9 mouse cellular contexts compared by ENCODE assay signal in the genomic region with DNA sequence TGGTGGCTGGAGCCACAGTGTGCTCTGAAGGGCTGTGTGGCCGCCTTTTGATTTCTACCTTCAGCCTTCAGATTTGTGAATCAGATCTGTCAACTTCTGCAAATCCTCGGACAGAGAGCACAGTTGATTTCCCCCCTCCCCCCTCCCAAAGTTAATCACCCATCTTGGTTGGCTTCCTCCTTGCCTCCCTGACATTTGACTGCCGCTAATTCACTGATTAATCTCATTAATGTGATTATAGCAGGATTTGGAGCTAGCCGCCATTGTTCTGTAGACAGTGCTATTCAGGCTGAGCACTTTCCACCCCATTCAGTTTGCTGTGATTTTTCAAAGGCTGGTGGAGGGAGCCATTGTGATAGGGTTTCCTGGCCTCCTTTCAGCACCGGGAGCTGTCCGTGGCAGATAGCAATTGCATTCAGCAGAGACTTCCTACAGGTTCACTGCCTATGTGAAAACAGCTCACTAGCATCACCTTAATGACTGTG. TPM values are rescaled to one million over a fixed set of nuclear protein-coding genes. Genes with fewer than 3 reads are reported as not detected.
DNase-seq lines count a peak whose midpoint lies in the region; ATAC-seq and TF ChIP-seq lines count a peak whose summit lies in the region.
"Had no signal": no experiment of that assay in that cellular context is flagged by ENCODE, and none has a peak within 500 bp of the region (broad histone marks: within the 10 kb centered on the region; RNA-seq: fewer than 3 reads in every experiment).

No protein-coding gene starts in this region.

- intact Hi-C loops in heart, postnatal 10 days (cut with DNase I): no loop called here

- no peaks in the 10 kb centered on the region for H3K79me2 ChIP-seq in MEL (ENCODE audit: control insufficient read depth, insufficient read depth, low read length, poor library complexity)

- TF ChIP-seq CTCF in MEL (IDR thresholded peaks at IDR 0.05 in 2 of 3, conservative IDR thresholded peaks at IDR 0.05 in 1 of 3; ENCODE audit: control insufficient read depth in 1 of 3, insufficient read depth in 1 of 3, low read depth in 2 of 3, low read length in 3 of 3, poor library complexity in 1 of 3, severe bottlenecking in 1 of 3): no peak
- TF ChIP-seq CTCF in cortical plate, adult 2 months (IDR thresholded peaks at IDR 0.05; ENCODE audit: extremely low read depth, insufficient read depth, low read length): no peak
- no peak for TF ChIP-seq CTCF in olfactory bulb, adult 2 months (IDR thresholded peaks at IDR 0.05; ENCODE audit: insufficient read depth, low read depth, low read length)

- TF ChIP-seq RAD21 in MEL (IDR thresholded peaks at IDR 0.05; ENCODE audit: low read depth, low read length): no peak

- H3K36me3 ChIP-seq in heart, embryonic 11.5 days (ENCODE audit: control insufficient read depth, insufficient read depth, low read length): no peaks in the 10 kb centered on the region
- no peaks in the 10 kb centered on the region for H3K36me3 ChIP-seq in MEL (ENCODE audit: control insufficient read depth in 1 of 2, insufficient read depth in 2 of 2, low read length in 2 of 2)
- no peaks in the 10 kb centered on the region for H3K36me3 ChIP-seq in hindbrain, embryonic 15.5 days
- H3K36me3 ChIP-seq in intestine, embryonic 15.5 days: no peaks in the 10 kb centered on the region

- no peak for TF ChIP-seq EP300 in MEL (IDR thresholded peaks at IDR 0.05; ENCODE audit: low read depth in 1 of 2, low read length in 2 of 2)

- H3K27ac ChIP-seq in heart, embryonic 11.5 days (ENCODE audit: low read depth, low read length): no peak overlapping the region
- H3K27ac ChIP-seq in MEL (ENCODE audit: control insufficient read depth, low read depth, low read length): no peak overlapping the region
- H3K27ac ChIP-seq in cortical plate, adult 2 months (ENCODE audit: insufficient read depth, low read length): peak overlapping the region; percentile 89
- H3K27ac ChIP-seq in hindbrain, embryonic 15.5 days (replicated peaks): peak overlapping the region; percentile 95
- peak overlapping the region; percentile 99 for H3K27ac ChIP-seq in olfactory bulb, adult 2 months (ENCODE audit: insufficient read depth, low read depth, low read length)
- no peak overlapping the region for H3K27ac ChIP-seq in intestine, embryonic 15.5 days
- H3K27ac ChIP-seq: liver, embryonic 14.5 days had no signal

- no peak overlapping the region for H3K9ac ChIP-seq in heart, embryonic 11.5 days (ENCODE audit: low read depth, low read length)
- H3K9ac ChIP-seq in MEL (ENCODE audit: control insufficient read depth, low read depth, low read length, poor library complexity, severe bottlenecking): no peak overlapping the region
- peak overlapping the region; percentile 64 for H3K9ac ChIP-seq in hindbrain, embryonic 15.5 days
- no peak overlapping the region for H3K9ac ChIP-seq in intestine, embryonic 15.5 days
- H3K9ac ChIP-seq: liver, embryonic 14.5 days had no signal

- no peak for TF ChIP-seq POLR2A in MEL (IDR thresholded peaks at IDR 0.05; ENCODE audit: control insufficient read depth in 1 of 2, insufficient read depth in 1 of 2, low read depth in 1 of 2, low read length in 2 of 2, poor library complexity in 1 of 2)
- TF ChIP-seq POLR2A in cortical plate, adult 2 months (IDR thresholded peaks at IDR 0.05; ENCODE audit: extremely low read depth, insufficient read depth, low read length): no peak
- no peak for TF ChIP-seq POLR2A in olfactory bulb, adult 2 months (IDR thresholded peaks at IDR 0.05; ENCODE audit: insufficient read depth, low read depth, low read length)

- no peak for ATAC-seq in heart, embryonic 11.5 days (replicated peaks; ENCODE audit: insufficient number of reproducible peaks, low FRiP score, low TSS enrichment)
- ATAC-seq in hindbrain, embryonic 15.5 days (ENCODE audit: low FRiP score, low read depth): no peak
- no peak for ATAC-seq in intestine, embryonic 15.5 days
- ATAC-seq in megakaryocyte-erythroid progenitor cell, adult 5-6 weeks (replicated peaks; ENCODE audit: low FRiP score, low TSS enrichment, poor library complexity, severe bottlenecking): no peak

- H3K4me2 ChIP-seq in heart, embryonic 11.5 days: no peak overlapping the region
- H3K4me2 ChIP-seq in hindbrain, embryonic 15.5 days: peak overlapping the region; percentile 57
- H3K4me2 ChIP-seq in intestine, embryonic 15.5 days (replicated peaks): no peak overlapping the region

- peak; percentile 45 to 64 for DNase-seq in heart, postnatal 10 days
- peak; percentile 11 for DNase-seq in MEL (ENCODE audit: low read depth, low spot score)

- no peaks in the 10 kb centered on the region for H3K4me1 ChIP-seq in heart, embryonic 11.5 days (ENCODE audit: control insufficient read depth, insufficient read depth, low read length)
- no peaks in the 10 kb centered on the region for H3K4me1 ChIP-seq in MEL (ENCODE audit: control insufficient read depth in 1 of 2, insufficient read depth in 2 of 2, low read length in 2 of 2)
- 0 out of 2 replicates have a peak, but pooled peaks cover 1% of the 10 kb centered on the region for H3K4me1 ChIP-seq in cortical plate, adult 2 months (ENCODE audit: control insufficient read depth, insufficient read depth, low read length)
- peaks cover 34% of the 10 kb centered on the region for H3K4me1 ChIP-seq in hindbrain, embryonic 15.5 days (replicated peaks)
- peaks cover 15% of the 10 kb centered on the region for H3K4me1 ChIP-seq in olfactory bulb, adult 2 months (ENCODE audit: control insufficient read depth, insufficient read depth, low read length)
- no peaks in the 10 kb centered on the region for H3K4me1 ChIP-seq in intestine, embryonic 15.5 days (replicated peaks)

- 9% methylated on average over 6 of the region's 6 CpGs for WGBS in heart, embryonic 11.5 days (ENCODE audit: insufficient replicate concordance)
- 2% methylated on average over 6 of the region's 6 CpGs for WGBS in hindbrain, embryonic 15.5 days
- 2% methylated on average over 6 of the region's 6 CpGs for whole genome bisulfite sequencing in olfactory bulb, adult 2 months
- 12% methylated on average over 6 of the region's 6 CpGs for WGBS in intestine, embryonic 15.5 days

- H3K27me3 ChIP-seq in heart, embryonic 11.5 days (ENCODE audit: control insufficient read depth, insufficient read depth, low read length): peaks cover 35% of the 10 kb centered on the region
- no peaks in the 10 kb centered on the region for H3K27me3 ChIP-seq in MEL (ENCODE audit: control insufficient read depth in 1 of 2, insufficient read depth in 2 of 2, low read length in 2 of 2)
- no peaks in the 10 kb centered on the region for H3K27me3 ChIP-seq in hindbrain, embryonic 15.5 days
- H3K27me3 ChIP-seq in intestine, embryonic 15.5 days (replicated peaks): peaks cover 38% of the 10 kb centered on the region

- no peak overlapping the region for H3K4me3 ChIP-seq in heart, embryonic 11.5 days (ENCODE audit: low read depth, low read length)
- no peak overlapping the region for H3K4me3 ChIP-seq in MEL (ENCODE audit: control insufficient read depth in 1 of 2, insufficient read depth in 1 of 2, low read depth in 2 of 2, low read length in 2 of 2)
- peak overlapping the region; percentile 88 for H3K4me3 ChIP-seq in cortical plate, adult 2 months (ENCODE audit: insufficient read depth, low read length)
- peak overlapping the region; percentile 41 for H3K4me3 ChIP-seq in hindbrain, embryonic 15.5 days
- peak overlapping the region; percentile 48 for H3K4me3 ChIP-seq in olfactory bulb, adult 2 months (ENCODE audit: insufficient read depth, low read depth, low read length)
- no peak overlapping the region for H3K4me3 ChIP-seq in intestine, embryonic 15.5 days (replicated peaks)

- no peaks in the 10 kb centered on the region for H3K9me3 ChIP-seq in heart, embryonic 11.5 days (replicated peaks; ENCODE audit: control insufficient read depth, low read length)
- no peaks in the 10 kb centered on the region for H3K9me3 ChIP-seq in MEL (replicated peaks; ENCODE audit: insufficient read depth, low read length)
- no peaks in the 10 kb centered on the region for H3K9me3 ChIP-seq in hindbrain, embryonic 15.5 days
- H3K9me3 ChIP-seq in intestine, embryonic 15.5 days: no peaks in the 10 kb centered on the region

TF ChIP-seq in MEL, 35 proteins besides CTCF, POLR2A, EP300 and RAD21:
- TF ChIP-seq TAL1 (IDR thresholded peaks at IDR 0.05; ENCODE audit: low read length): no peak
- no peak for TF ChIP-seq MYB (IDR thresholded peaks at IDR 0.05; ENCODE audit: low read depth, low read length)
- no peak for TF ChIP-seq GABPA (IDR thresholded peaks at IDR 0.05; ENCODE audit: low read depth, low read length)
- no peak for TF ChIP-seq SMC3 (IDR thresholded peaks at IDR 0.05; ENCODE audit: low read depth, low read length)
- no peak for TF ChIP-seq SIN3A (IDR thresholded peaks at IDR 0.05; ENCODE audit: low read length)
- no peak for TF ChIP-seq TBP (IDR thresholded peaks at IDR 0.05; ENCODE audit: low read depth, low read length)

RNA-seq across cellular contexts. Expression of gene Myt1l, which starts 2.1 kb away (rescaled TPM):
- under 1 TPM in 1 of 2 experiments, not detected in 1; 0.31 TPM for total RNA-seq in heart, postnatal 10 days (2021)
- 0.37 and 1.1 TPM in 2 replicates for polyA plus RNA-seq in heart, embryonic 11.5 days (2014; fragmentation: Nextera tagmentation; extraction: Ambion mirVana)
- total RNA-seq in MEL (2012; rRNA removed): not detected in 2 replicates
- polyA plus RNA-seq in MEL (2012; ENCODE audit: insufficient read depth in 1 of 2, insufficient read length in 2 of 2, low read depth in 1 of 2, low replicate concordance in 2 of 2, missing spikeins in 1 of 2): not detected
- polyA plus RNA-seq in cortical plate, adult 2 months (2012; rRNA removed): 71.5 and 74.1 TPM in 2 replicates
- polyA plus RNA-seq in hindbrain, embryonic 15.5 days (2015; fragmentation: Nextera tagmentation; extraction: Ambion mirVana): 233 and 237 TPM in 2 replicates
- polyA plus RNA-seq in olfactory bulb, adult 2 months (2012; ENCODE audit: insufficient read depth, insufficient read length, low replicate concordance, missing spikeins): 369 TPM in 1 of 2 replicates, not detected in the other
- polyA plus RNA-seq in intestine, embryonic 15.5 days (2015; fragmentation: Nextera tagmentation; extraction: Ambion mirVana): 2.4 and 2.8 TPM in 2 replicates
- total RNA-seq in megakaryocyte-erythroid progenitor cell, adult 5-6 weeks (2014; fragmentation: Nextera tagmentation): not detected in 2 replicates
- total RNA-seq in megakaryocyte-erythroid progenitor cell, adult 5-6 weeks (2017): 0.89 TPM in 1 of 2 replicates, not detected in the other
- polyA plus RNA-seq: liver, embryonic 14.5 days had no signal

Comparison
In these comparisons a context has a peak if more than half of its experiments do, and no peak if none do; other contexts are left out.
1. H3K27ac ChIP-seq: peak in cortical plate, adult 2 months (single experiment), hindbrain, embryonic 15.5 days (single experiment) and olfactory bulb, adult 2 months (single experiment); none in heart, embryonic 11.5 days (single experiment), MEL (single experiment) and intestine, embryonic 15.5 days (single experiment).
2. H3K4me3 ChIP-seq: peak in cortical plate, adult 2 months (single experiment), hindbrain, embryonic 15.5 days (single experiment) and olfactory bulb, adult 2 months (single experiment); none in heart, embryonic 11.5 days (single experiment), MEL (0 of 2) and intestine, embryonic 15.5 days (single experiment).
3. RNA of gene Myt1l, which starts 2.1 kb away (polyA plus RNA-seq): 369 TPM in olfactory bulb, adult 2 months, 233 to 237 TPM in hindbrain, embryonic 15.5 days and 71.5 to 74.1 TPM in cortical plate, adult 2 months; 2.4 to 2.8 TPM in intestine, embryonic 15.5 days, 0.37 to 1.1 TPM in heart, embryonic 11.5 days and not detected in MEL; every median in the first group is over 10 times any median in the second.